Mouse (Mus musculus): ENCODE measurements around the gene Tubb5. TPM values are rescaled to one million over a fixed set of nuclear protein-coding genes. Genes with fewer than 3 reads are reported as not detected.

The Tubb5 gene
- polyA plus RNA-seq, 1 experiment from 2014 or later: 1,416 TPM

GRCm38 (mm10) chr17:35866281-35866831 is 28.2 kb upstream of the Tubb5 start:
- Histone ChIP-seq H3K36me3 (ENCODE audit: control insufficient read depth, insufficient read depth, low read length) (peaks cover 6% of the 10 kb centered on the region; the same call in 1 of the 2 replicates), H3K27ac (replicated peaks; ENCODE audit: low read depth, low read length) (peak overlapping the region; percentile 90), H3K9me3 (ENCODE audit: control insufficient read depth, low read length) (peaks cover 3% of the 10 kb centered on the region; the same call in 1 of the 2 replicates), H3K4me3 (ENCODE audit: low read depth, low read length) (peak overlapping the region; percentile 60), H3K9ac (ENCODE audit: low read length) (peak overlapping the region; percentile 87), H3K4me1 (ENCODE audit: control insufficient read depth, insufficient read depth, low read length) (peaks cover 38% of the 10 kb centered on the region), H3K27me3 (ENCODE audit: control insufficient read depth, insufficient read depth, low read length) (no peaks in the 10 kb centered on the region), H3K4me2 (ENCODE audit: low read depth, severe bottlenecking) (peak overlapping the region; percentile 88)
- peak; percentile 74 for DNase-seq (ENCODE audit: low spot score)
- peak; percentile 38 for ATAC-seq (ENCODE audit: insufficient number of reproducible peaks, low FRiP score, low TSS enrichment, low read depth)
- WGBS: under 1% methylated on average over 36 of the region's 38 CpGs

GRCm38 (mm10) chr17:35865481-35866280 is 27.6 kb upstream of the Tubb5 start, which contains the start of gene Ppp1r18:
Gene Ppp1r18, plus strand, starts transcription at chr17:35865593.
- Histone ChIP-seq H3K27me3 (ENCODE audit: control insufficient read depth, insufficient read depth, low read length) (no peaks in the 10 kb centered on the region), H3K9ac (ENCODE audit: low read length) (peak within 1 kb of the TSS; percentile 87), H3K9me3 (ENCODE audit: control insufficient read depth, low read length) (no peaks in the 10 kb centered on the region), H3K4me1 (ENCODE audit: control insufficient read depth, insufficient read depth, low read length) (peaks cover 38% of the 10 kb centered on the region), H3K4me3 (ENCODE audit: low read depth, low read length) (peak within 1 kb of the TSS; percentile 60), H3K4me2 (ENCODE audit: low read depth, severe bottlenecking) (peak within 1 kb of the TSS; percentile 88), H3K36me3 (ENCODE audit: control insufficient read depth, insufficient read depth, low read length) (peaks cover 3% of the 10 kb centered on the region; the same call in 1 of the 2 replicates), H3K27ac (replicated peaks; ENCODE audit: low read depth, low read length) (peak within 1 kb of the TSS; percentile 90)
- ATAC-seq (ENCODE audit: insufficient number of reproducible peaks, low FRiP score, low TSS enrichment, low read depth) (peak; percentile 51), DNase-seq (ENCODE audit: low spot score) (peak; percentile 87)
- WGBS: under 1% methylated on average over 40 of the region's 48 CpGs

GRCm38 (mm10) chr17:35864832-35865353 is 26.8 kb upstream of the Tubb5 start:
- DNase-seq (ENCODE audit: low spot score) (no peak), ATAC-seq (ENCODE audit: insufficient number of reproducible peaks, low FRiP score, low TSS enrichment, low read depth) (no peak)
- Histone ChIP-seq H3K27ac (replicated peaks; ENCODE audit: low read depth, low read length) (no peak overlapping the region), H3K9ac (ENCODE audit: low read length) (peak overlapping the region; percentile 87), H3K4me1 (ENCODE audit: control insufficient read depth, insufficient read depth, low read length) (peaks cover 31% of the 10 kb centered on the region), H3K4me3 (ENCODE audit: low read depth, low read length) (peak overlapping the region; percentile 60), H3K4me2 (ENCODE audit: low read depth, severe bottlenecking) (peak overlapping the region; percentile 88), H3K9me3 (ENCODE audit: control insufficient read depth, low read length) (no peaks in the 10 kb centered on the region), H3K36me3 (ENCODE audit: control insufficient read depth, insufficient read depth, low read length) (peaks cover 3% of the 10 kb centered on the region; the same call in 1 of the 2 replicates), H3K27me3 (ENCODE audit: control insufficient read depth, insufficient read depth, low read length) (no peaks in the 10 kb centered on the region)
- WGBS: 29% methylated on average over 10 of the region's 10 CpGs

- WGBS: under 1% methylated on average over 47 of the region's 47 CpGs
- peaks cover 5% of the 10 kb centered on the region; the same call in 1 of the 2 replicates for H3K4me1 ChIP-seq (ENCODE audit: control insufficient read depth, insufficient read depth, low read length)
- peaks cover 3% of the 10 kb centered on the region for H3K36me3 ChIP-seq (ENCODE audit: control insufficient read depth, insufficient read depth, low read length)
Observed at GRCm38 (mm10) chr17:35861198-35861857, 23.2 kb upstream of the Tubb5 start, which contains the start of gene Nrm. Gene Nrm, plus strand, starts transcription at chr17:35861318.

GRCm38 (mm10) chr17:35860831-35861197 is 22.7 kb upstream of the Tubb5 start:
- Histone ChIP-seq H3K27ac (replicated peaks; ENCODE audit: low read depth, low read length) (no peak overlapping the region), H3K27me3 (ENCODE audit: control insufficient read depth, insufficient read depth, low read length) (no peaks in the 10 kb centered on the region), H3K9ac (ENCODE audit: low read length) (no peak overlapping the region; the same call in 1 of the 2 replicates), H3K4me1 (ENCODE audit: control insufficient read depth, insufficient read depth, low read length) (peaks cover 5% of the 10 kb centered on the region; the same call in 1 of the 2 replicates), H3K9me3 (ENCODE audit: control insufficient read depth, low read length) (no peaks in the 10 kb centered on the region), H3K36me3 (ENCODE audit: control insufficient read depth, insufficient read depth, low read length) (peaks cover 3% of the 10 kb centered on the region), H3K4me2 (ENCODE audit: low read depth, severe bottlenecking) (peak overlapping the region; percentile 49), H3K4me3 (ENCODE audit: low read depth, low read length) (peak overlapping the region; percentile 52)
- 5% methylated on average over 12 of the region's 12 CpGs for WGBS
- DNase-seq (ENCODE audit: low spot score): no peak
- no peak; the same call in 1 of the 2 replicates for ATAC-seq (ENCODE audit: insufficient number of reproducible peaks, low FRiP score, low TSS enrichment, low read depth)

More at GRCm38 (mm10) chr17:35861198-35861857, 23.2 kb upstream of the Tubb5 start, which contains the start of gene Nrm:
- peak; percentile 87 for ATAC-seq (ENCODE audit: insufficient number of reproducible peaks, low FRiP score, low TSS enrichment, low read depth)
- DNase-seq (ENCODE audit: low spot score): peak; percentile 89
- Histone ChIP-seq H3K27me3 (ENCODE audit: control insufficient read depth, insufficient read depth, low read length) (no peaks in the 10 kb centered on the region), H3K4me2 (ENCODE audit: low read depth, severe bottlenecking) (peak within 1 kb of the TSS; percentile 49), H3K4me3 (ENCODE audit: low read depth, low read length) (peak within 1 kb of the TSS; percentile 52), H3K27ac (replicated peaks; ENCODE audit: low read depth, low read length) (peak within 1 kb of the TSS; percentile 38), H3K9ac (ENCODE audit: low read length) (peak within 1 kb of the TSS; percentile 65), H3K9me3 (ENCODE audit: control insufficient read depth, low read length) (no peaks in the 10 kb centered on the region)

- Histone ChIP-seq H3K9me3 (ENCODE audit: control insufficient read depth, low read length) (no peaks in the 10 kb centered on the region), H3K36me3 (ENCODE audit: control insufficient read depth, insufficient read depth, low read length) (peaks cover 3% of the 10 kb centered on the region), H3K4me3 (ENCODE audit: low read depth, low read length) (no peak overlapping the region), H3K9ac (ENCODE audit: low read length) (no peak overlapping the region), H3K27ac (replicated peaks; ENCODE audit: low read depth, low read length) (no peak overlapping the region), H3K27me3 (ENCODE audit: control insufficient read depth, insufficient read depth, low read length) (no peaks in the 10 kb centered on the region), H3K4me2 (ENCODE audit: low read depth, severe bottlenecking) (no peak overlapping the region), H3K4me1 (ENCODE audit: control insufficient read depth, insufficient read depth, low read length) (peaks cover 2% of the 10 kb centered on the region; the same call in 1 of the 2 replicates)
- no peak for DNase-seq (ENCODE audit: low spot score)
- no peak for ATAC-seq (ENCODE audit: insufficient number of reproducible peaks, low FRiP score, low TSS enrichment, low read depth)
- WGBS: 79% methylated on average over 2 of the region's 2 CpGs
Observed at GRCm38 (mm10) chr17:35859835-35860234, 21.7 kb upstream of the Tubb5 start.

- H3K4me3 ChIP-seq (ENCODE audit: low read depth, low read length): no peak overlapping the region
- DNase-seq (ENCODE audit: low spot score) (no peak), ATAC-seq (ENCODE audit: insufficient number of reproducible peaks, low FRiP score, low TSS enrichment, low read depth) (no peak)
- WGBS: 89% methylated on average over 1 of the region's 1 CpGs
- H3K27ac ChIP-seq (replicated peaks; ENCODE audit: low read depth, low read length): no peak overlapping the region
- no peaks in the 10 kb centered on the region for H3K4me1 ChIP-seq (ENCODE audit: control insufficient read depth, insufficient read depth, low read length)
- H3K9me3 ChIP-seq (ENCODE audit: control insufficient read depth, low read length): no peaks in the 10 kb centered on the region
- H3K27me3 ChIP-seq (ENCODE audit: control insufficient read depth, insufficient read depth, low read length): no peaks in the 10 kb centered on the region
- H3K9ac ChIP-seq (ENCODE audit: low read length): no peak overlapping the region
- H3K4me2 ChIP-seq (ENCODE audit: low read depth, severe bottlenecking): no peak overlapping the region
- peaks cover 3% of the 10 kb centered on the region for H3K36me3 ChIP-seq (ENCODE audit: control insufficient read depth, insufficient read depth, low read length)
Observed at GRCm38 (mm10) chr17:35859371-35859770, 21.3 kb upstream of the Tubb5 start.

- H3K27ac ChIP-seq (replicated peaks; ENCODE audit: low read depth, low read length): no peak overlapping the region
- 91% methylated on average over 3 of the region's 3 CpGs for WGBS
- H3K27me3 ChIP-seq (ENCODE audit: control insufficient read depth, insufficient read depth, low read length): no peaks in the 10 kb centered on the region
- no peaks in the 10 kb centered on the region for H3K4me1 ChIP-seq (ENCODE audit: control insufficient read depth, insufficient read depth, low read length)
- no peaks in the 10 kb centered on the region for H3K9me3 ChIP-seq (ENCODE audit: control insufficient read depth, low read length)
- ATAC-seq (ENCODE audit: insufficient number of reproducible peaks, low FRiP score, low TSS enrichment, low read depth): no peak
- no peak overlapping the region for H3K9ac ChIP-seq (ENCODE audit: low read length)
- no peak overlapping the region for H3K4me2 ChIP-seq (ENCODE audit: low read depth, severe bottlenecking)
- DNase-seq (ENCODE audit: low spot score): no peak
- H3K36me3 ChIP-seq (ENCODE audit: control insufficient read depth, insufficient read depth, low read length): peaks cover 39% of the 10 kb centered on the region
- H3K4me3 ChIP-seq (ENCODE audit: low read depth, low read length): no peak overlapping the region
Observed at GRCm38 (mm10) chr17:35850974-35851373, 12.9 kb upstream of the Tubb5 start.

Data from limb, embryonic 11.5 days (tissue).